Mouse (Mus musculus): ENCODE data around the gene Mrpl23.

The Mrpl23 gene

GRCm38 (mm10) chr7:142532671-142533058 lies at the start of gene Mrpl23:
Gene Mrpl23, plus strand, starts transcription at chr7:142532686.
- in situ Hi-C loops (cut with MboI, MseI) = loop anchor here in 1 of 2 experiments (10.0 kb wide), 1 partner anchor 472 kb away; the partner anchor contains the start of gene Tspan32

- in situ Hi-C loops (cut with MboI, MseI) = loop anchor here in 1 of 2 experiments (10.0 kb wide), 1 partner anchor 1232 kb away; no protein-coding TSS in a partner anchor
Observed at GRCm38 (mm10) chr7:142483136-142483535, 49.4 kb upstream of the Mrpl23 start.

- in situ Hi-C loops (cut with MboI, MseI) = loop anchor here in 1 of 2 experiments (10.0 kb wide), 1 partner anchor 1230 kb away; no protein-coding TSS in a partner anchor
Observed at GRCm38 (mm10) chr7:142484780-142485179, 47.7 kb upstream of the Mrpl23 start.

GRCm38 (mm10) chr7:142486751-142487162 lies 45.7 kb upstream of the Mrpl23 start:
- in situ Hi-C loops (cut with MboI, MseI) = loop anchor here in 1 of 2 experiments (10.0 kb wide), 1 partner anchor 1228 kb away; no protein-coding TSS in a partner anchor

- in situ Hi-C loops (cut with MboI, MseI) = loop anchor here in 1 of 2 experiments (10.0 kb wide), 1 partner anchor 1227 kb away; no protein-coding TSS in a partner anchor
Observed at GRCm38 (mm10) chr7:142487341-142487859, 45.1 kb upstream of the Mrpl23 start.

DNA sequence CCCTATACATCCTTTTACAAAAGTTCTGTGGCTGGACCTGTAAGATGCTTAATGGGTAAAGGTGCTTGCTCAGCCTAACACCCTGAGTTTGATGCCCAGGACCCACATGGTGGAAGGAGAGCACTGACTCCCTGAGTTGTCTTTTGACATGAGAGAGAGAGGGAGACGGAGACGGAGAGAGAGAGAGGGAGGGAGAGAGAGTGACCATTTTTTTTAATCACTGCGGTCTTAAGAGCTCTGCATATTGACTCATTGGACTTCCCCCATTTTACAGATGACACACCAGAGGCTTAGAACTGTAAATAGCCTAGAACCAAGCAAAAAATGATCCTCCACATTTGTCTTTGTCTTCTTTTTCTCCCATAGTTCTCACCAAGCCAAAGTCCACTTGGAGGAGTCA lies 44.4 kb upstream of the Mrpl23 start:
- in situ Hi-C loops (cut with MboI, MseI) = loop anchor here in 1 of 2 experiments (10.0 kb wide), 1 partner anchor 1227 kb away; no protein-coding TSS in a partner anchor

- in situ Hi-C loops (cut with MboI, MseI) = no loop called here
Observed at GRCm38 (mm10) chr7:142493535-142493934, 39.0 kb upstream of the Mrpl23 start.

DNA sequence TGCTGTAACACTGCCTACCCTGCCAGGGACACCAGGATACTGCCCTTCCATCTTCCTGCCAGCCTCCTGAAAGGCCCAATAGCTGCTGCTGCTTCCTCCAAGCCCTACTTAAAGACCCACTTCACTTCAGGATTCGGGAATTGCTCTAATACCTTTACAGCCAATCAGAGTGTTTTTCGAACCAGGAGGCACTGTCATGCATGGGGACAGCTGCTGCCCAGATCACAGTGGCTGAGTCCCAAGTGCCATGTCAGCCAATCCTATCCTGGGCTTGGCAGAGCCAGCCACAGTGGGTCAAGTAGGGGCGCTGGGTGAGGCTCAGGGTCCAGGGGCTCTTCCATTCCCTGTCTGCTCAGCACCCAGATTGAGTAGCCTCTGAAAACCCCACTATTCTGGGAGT lies 36.3 kb upstream of the Mrpl23 start:
- in situ Hi-C loops (cut with MboI, MseI) = loop anchor here in 1 of 2 experiments (5.0 kb wide), 1 partner anchor 54 kb away; the partner anchor contains the start of gene Tnni2

DNA sequence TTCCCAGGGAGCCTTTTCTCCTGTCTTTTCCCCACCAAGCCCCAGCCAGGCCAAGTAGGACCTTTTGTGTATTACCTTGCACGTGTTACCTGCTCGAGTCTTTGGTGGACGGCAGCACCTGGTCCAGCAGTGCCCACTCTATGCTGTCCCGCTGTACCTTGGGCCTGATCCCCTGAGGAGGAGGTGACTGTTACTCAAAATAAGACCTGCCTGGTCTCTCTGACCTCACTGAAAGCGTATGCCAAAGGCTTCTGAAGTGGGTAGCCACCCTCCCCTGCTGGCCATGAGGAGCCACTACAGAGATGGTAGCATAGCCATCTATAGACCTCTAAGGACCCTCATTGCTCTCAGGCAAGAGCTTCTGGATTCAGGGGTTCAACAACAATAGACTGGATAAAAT lies 35.7 kb upstream of the Mrpl23 start:
- in situ Hi-C loops (cut with MboI, MseI) = loop anchor here in 1 of 2 experiments (5.0 kb wide), 1 partner anchor 54 kb away; the partner anchor contains the start of gene Tnni2

GRCm38 (mm10) chr7:142497775-142498174 lies 34.7 kb upstream of the Mrpl23 start:
- in situ Hi-C loops (cut with MboI, MseI) = loop anchor here in 1 of 2 experiments (5.0 kb wide), 1 partner anchor 55 kb away; the partner anchor contains the start of gene Tnni2

DNA sequence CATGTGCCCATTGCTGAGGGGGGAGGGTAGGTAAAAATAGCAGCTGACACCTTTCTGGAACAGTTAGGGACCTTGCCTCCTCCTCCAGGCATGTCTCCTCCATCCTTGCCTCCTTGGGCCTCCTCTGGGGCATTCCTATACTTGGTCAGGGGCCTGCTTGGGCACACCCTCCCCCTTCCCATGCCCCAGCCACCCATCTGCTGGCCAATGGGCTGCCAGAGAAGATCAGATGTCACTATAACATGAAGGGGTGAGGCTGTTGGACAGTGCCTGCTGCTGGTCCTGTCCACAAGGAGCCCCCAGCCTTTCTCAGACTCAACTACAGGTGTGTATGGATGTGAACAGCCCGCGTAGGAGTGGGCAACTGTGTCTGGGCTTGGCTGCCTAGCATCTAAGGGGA lies 33.9 kb upstream of the Mrpl23 start, which contains the start of gene Tnnt3:
Gene Tnnt3, plus strand, starts transcription at position 262 of the 400 bp plus-strand sequence.
- in situ Hi-C loops (cut with MboI, MseI) = loop anchor here in 1 of 2 experiments (5.0 kb wide), 1 partner anchor 56 kb away; the partner anchor contains the start of gene Tnni2

DNA sequence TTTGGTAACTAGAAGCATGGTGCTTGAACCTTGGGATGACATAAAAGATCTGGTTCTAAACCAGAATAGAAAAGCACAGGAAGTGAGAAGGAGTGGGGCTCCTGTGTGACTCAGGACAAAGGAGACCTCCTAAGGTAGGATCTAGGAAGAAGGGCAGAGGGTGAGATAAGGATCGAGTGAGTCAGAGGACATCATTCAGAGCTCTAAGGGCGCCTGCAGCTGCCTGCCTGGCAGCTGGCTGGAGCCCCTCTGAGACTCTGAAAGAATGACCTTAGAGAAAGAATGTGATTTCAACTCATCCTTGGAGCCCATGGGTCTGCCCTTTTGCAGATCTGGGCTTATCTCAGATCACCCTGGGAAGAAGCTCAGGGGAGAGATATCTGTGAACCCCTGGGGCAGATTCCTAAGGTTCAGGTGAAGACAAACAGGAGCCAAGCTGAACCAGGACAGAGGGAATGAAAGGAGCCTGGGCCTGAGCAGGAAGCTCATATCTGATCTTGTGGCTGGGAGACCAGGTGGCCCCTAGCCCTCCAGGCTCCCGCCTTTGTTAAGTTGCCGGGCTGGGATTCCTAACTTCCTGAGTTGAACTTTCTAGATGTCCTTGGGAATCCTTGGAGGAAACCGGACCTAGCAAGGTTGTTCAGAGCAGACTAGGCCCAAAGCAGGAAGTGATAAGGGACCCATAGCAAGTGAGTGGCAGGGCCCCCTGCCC lies 33.3 kb upstream of the Mrpl23 start:
- in situ Hi-C loops (cut with MboI, MseI) = loop anchor here in 1 of 2 experiments (5.0 kb wide), 1 partner anchor 57 kb away; the partner anchor contains the start of gene Tnni2

GRCm38 (mm10) chr7:142500032-142500431 lies 32.5 kb upstream of the Mrpl23 start:
- in situ Hi-C loops (cut with MboI, MseI) = no loop called here

DNA sequence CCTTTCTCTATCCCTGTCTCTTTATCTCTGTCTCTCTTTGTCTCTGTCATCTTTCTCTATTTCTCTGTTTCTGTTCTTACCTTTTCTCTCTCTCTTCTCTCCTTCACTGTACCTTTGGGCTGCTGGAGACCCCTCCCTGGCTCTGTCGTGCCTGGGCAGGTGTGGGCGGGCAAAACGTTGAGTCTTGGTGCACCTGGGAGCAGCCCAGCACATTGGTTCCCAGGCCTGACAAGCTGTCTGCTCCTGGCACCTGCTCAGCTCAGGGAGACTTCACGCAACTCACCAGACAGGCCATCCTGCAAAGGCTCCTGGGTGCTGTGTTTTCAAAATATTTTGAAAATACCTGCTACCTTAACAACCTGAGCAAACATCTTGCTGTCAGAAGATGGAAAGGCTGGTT lies 29.3 kb upstream of the Mrpl23 start:
- in situ Hi-C loops (cut with MboI, MseI) = no loop called here

- in situ Hi-C loops (cut with MboI, MseI) = no loop called here
Observed at GRCm38 (mm10) chr7:142505942-142506341, 26.5 kb upstream of the Mrpl23 start.

- in situ Hi-C loops (cut with MboI, MseI) = no loop called here
Observed at GRCm38 (mm10) chr7:142506501-142506900, 26.0 kb upstream of the Mrpl23 start.

DNA sequence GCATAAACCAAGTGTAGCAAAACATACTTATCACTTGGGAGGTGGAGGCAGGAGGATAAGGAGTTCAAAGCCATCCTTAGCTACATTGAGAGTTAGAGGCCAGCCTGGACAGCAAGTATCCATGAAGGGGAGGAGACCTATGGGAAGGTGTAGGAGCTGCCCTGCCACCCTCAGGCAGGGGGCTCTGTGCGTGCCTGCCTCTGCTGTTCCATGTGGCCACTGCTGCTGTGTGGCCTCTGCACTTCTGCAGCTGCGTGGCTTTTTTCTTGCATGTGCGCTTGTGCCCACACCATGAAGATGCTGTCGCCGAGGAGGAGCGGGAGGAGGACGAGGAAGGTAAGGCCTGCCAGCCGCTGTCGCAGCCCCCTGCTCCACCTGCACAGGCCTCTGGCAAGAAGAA lies 25.0 kb upstream of the Mrpl23 start:
- in situ Hi-C loops (cut with MboI, MseI) = no loop called here

GRCm38 (mm10) chr7:142509518-142509917 lies 23.0 kb upstream of the Mrpl23 start:
- in situ Hi-C loops (cut with MboI, MseI) = no loop called here

DNA sequence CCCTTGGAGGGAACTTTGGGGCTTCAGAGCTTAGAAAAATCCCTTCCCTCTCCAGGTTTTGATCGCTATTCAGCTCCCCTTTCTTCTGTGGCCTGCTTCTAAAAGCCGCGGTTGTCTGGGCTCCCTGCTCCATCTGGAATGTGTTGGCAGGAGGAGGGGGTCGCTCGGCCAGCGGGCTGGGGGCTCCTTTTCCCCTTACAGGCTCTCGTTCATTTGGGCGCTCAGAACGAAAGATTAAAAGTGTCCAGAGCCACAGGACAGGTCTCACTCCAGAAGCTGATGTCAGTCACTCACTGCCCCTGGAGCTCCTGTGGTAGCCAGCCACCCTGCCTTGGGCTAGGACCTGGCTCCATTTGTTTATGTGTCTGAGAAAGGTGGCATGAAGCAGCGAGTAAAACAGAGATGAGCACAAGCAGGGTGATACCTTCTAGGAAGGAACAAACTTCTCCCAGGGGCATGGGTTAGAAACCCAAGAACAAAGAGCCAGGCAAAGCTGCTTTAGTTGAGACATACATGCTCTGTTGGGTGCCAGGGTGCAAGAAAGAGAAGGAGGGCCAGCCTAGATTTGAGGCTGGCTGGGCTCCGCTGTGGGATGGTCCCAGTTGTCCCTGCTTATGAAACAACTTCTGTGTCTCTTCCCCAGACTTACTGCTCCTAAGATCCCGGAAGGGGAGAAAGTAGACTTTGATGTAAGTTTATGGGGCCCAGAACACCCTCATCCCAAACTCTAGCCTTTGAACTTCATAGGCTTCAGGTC lies 22.3 kb upstream of the Mrpl23 start:
- in situ Hi-C loops (cut with MboI, MseI) = loop anchor here in 1 of 2 experiments (10.0 kb wide), 1 partner anchor 1535 kb away; no protein-coding TSS in a partner anchor

DNA sequence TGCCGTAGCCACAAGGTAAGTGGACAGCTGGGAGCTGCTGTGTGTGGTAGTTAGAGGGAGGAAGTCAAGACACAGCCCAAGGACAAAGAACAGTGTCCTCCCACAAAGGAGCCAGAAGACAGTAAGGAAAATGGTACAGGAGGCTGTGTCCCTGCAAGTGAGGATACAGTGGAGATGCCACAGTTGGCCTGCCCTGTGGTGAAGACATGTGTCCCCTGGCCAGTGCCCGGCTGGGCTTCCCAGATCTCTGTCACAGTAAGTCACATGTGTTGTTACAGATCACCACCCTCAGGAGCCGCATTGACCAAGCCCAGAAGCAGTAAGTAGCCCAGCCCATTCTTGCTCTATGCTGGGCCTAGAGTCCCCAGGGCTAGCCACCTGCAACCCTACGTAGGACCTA lies 18.4 kb upstream of the Mrpl23 start:
- in situ Hi-C loops (cut with MboI, MseI) = loop anchor here in 1 of 2 experiments (10.0 kb wide), 1 partner anchor 1531 kb away; no protein-coding TSS in a partner anchor
